Mouse (Mus musculus) limb, embryonic 11.5 days (tissue): ENCODE results near the gene Dock1. TPM values are rescaled to one million over a fixed set of nuclear protein-coding genes. Genes with fewer than 3 reads are reported as not detected.

ENCODE experiments used
- ATAC-seq: fragments of 200-750 bp; cut with Nextera tagmentation; 2 replicates; pipeline ENCODE4 v1.8.0; 2017; ENCODE audit warnings: low read depth; ENCODE audit not compliant: insufficient number of reproducible peaks, low FRiP score, low TSS enrichment
- DNase-seq: peaks from one replicate; pipeline ENCODE4 v3.0.0-alpha.2; 2015; ENCODE audit warnings: low spot score
- H3K27ac ChIP-seq: fragments of 300-500 bp; sonication (generic); replicated peaks from 2 replicates; pipeline ENCODE4 v1.5.1; 2014; ENCODE audit warnings: low read depth, mild to moderate bottlenecking, low read length
- H3K27me3 ChIP-seq: fragments of 300-500 bp; sonication (generic); 2 replicates; pipeline ENCODE4 v1.6.1; 2014; ENCODE audit warnings: mild to moderate bottlenecking, low read length, mixed read lengths; ENCODE audit not compliant: control insufficient read depth, insufficient read depth
- H3K36me3 ChIP-seq: fragments of 300-500 bp; sonication (generic); 2 replicates; pipeline ENCODE4 v1.6.1; 2014; ENCODE audit warnings: mild to moderate bottlenecking, low read length, moderate library complexity, mixed read lengths; ENCODE audit not compliant: control insufficient read depth, insufficient read depth
- H3K4me1 ChIP-seq: fragments of 300-500 bp; sonication (generic); 2 replicates; pipeline ENCODE4 v1.6.1; 2014; ENCODE audit warnings: low read length, mixed read lengths; ENCODE audit not compliant: control insufficient read depth, insufficient read depth
- H3K4me2 ChIP-seq: fragments of 300-500 bp; sonication (generic); 2 replicates; pipeline ENCODE4 v1.6.1; 2014; ENCODE audit warnings: low read depth, mild to moderate bottlenecking, moderate library complexity; ENCODE audit not compliant: severe bottlenecking
- H3K4me3 ChIP-seq: fragments of 300-500 bp; sonication (generic); 2 replicates; pipeline ENCODE4 v1.5.1; 2014; ENCODE audit warnings: low read depth, low read length
- H3K9ac ChIP-seq: fragments of 300-500 bp; sonication (generic); 2 replicates; pipeline ENCODE4 v1.6.1; 2014; ENCODE audit warnings: mild to moderate bottlenecking, low read length
- H3K9me3 ChIP-seq: fragments of 300-500 bp; sonication (generic); 2 replicates; pipeline ENCODE4 v1.6.1; 2016; ENCODE audit warnings: low read length; ENCODE audit not compliant: control insufficient read depth
- WGBS: fragments of 180-500 bp; shearing (Covaris S2); extraction: QIAGEN DNeasy Blood & Tissue Kit; methylation state at CpG from one replicate; pipeline ENCODE4 v1.1.7; 2014; 5-methylcytosine and 5-hydroxymethylcytosine counted together
- polyA plus RNA-seq: library from polyadenylated mRNA; unstranded; fragments of >200 nt; fragmentation: Nextera tagmentation; extraction: Ambion mirVana; gene quantifications from 2 replicates; pipeline ENCODE4 v1.2.1, GENCODE M21; 2014

The Dock1 gene
- polyA plus RNA-seq, 1 experiment from 2014 or later = 42.7 TPM

- Histone ChIP-seq H3K27ac (no peak overlapping the region), H3K4me1 (no peaks in the 10 kb centered on the region), H3K36me3 (no peaks in the 10 kb centered on the region), H3K9me3 (no peaks in the 10 kb centered on the region), H3K9ac (no peak overlapping the region), H3K27me3 (no peaks in the 10 kb centered on the region), H3K4me3 (no peak overlapping the region), H3K4me2 (no peak overlapping the region)
- no peak for ATAC-seq
- 90% methylated on average over 2 of the region's 2 CpGs for WGBS
- no peak for DNase-seq
Observed at GRCm38 (mm10) chr7:134840066-134840465, 169.6 kb downstream of the Dock1 start.

- Histone ChIP-seq H3K9me3 (no peaks in the 10 kb centered on the region), H3K36me3 (no peaks in the 10 kb centered on the region), H3K4me3 (no peak overlapping the region), H3K4me1 (no peaks in the 10 kb centered on the region), H3K27me3 (no peaks in the 10 kb centered on the region), H3K9ac (no peak overlapping the region), H3K27ac (no peak overlapping the region), H3K4me2 (no peak overlapping the region)
- ATAC-seq (no peak), DNase-seq (no peak)
- WGBS = 95% methylated on average over 4 of the region's 4 CpGs
Observed at GRCm38 (mm10) chr7:134842751-134843150, 172.3 kb downstream of the Dock1 start.

DNA sequence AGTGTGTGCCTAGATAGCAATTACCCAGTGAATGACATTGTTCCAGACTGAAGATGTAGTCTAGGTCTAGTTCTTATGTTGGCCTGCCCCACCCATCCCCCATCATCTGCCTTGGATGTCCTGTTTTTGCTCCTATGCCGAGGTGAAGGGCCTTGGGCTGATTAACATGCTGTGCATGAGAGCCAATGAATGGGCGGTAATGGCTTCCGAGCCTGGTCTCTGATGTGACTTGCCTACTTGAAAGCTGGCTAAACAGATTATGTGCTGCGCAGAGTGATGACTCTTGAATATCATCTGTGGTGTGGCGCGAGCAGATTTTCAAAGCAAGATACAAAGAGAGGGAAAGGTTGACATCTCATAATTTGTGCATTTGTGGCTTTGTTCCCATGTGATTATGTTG, 191.5 kb downstream of the Dock1 start:
- H3K9me3 ChIP-seq = no peaks in the 10 kb centered on the region
- 80% methylated on average over 6 of the region's 6 CpGs for WGBS
- no peak overlapping the region for H3K4me3 ChIP-seq
- no peak overlapping the region for H3K27ac ChIP-seq
- H3K4me2 ChIP-seq = no peak overlapping the region
- H3K27me3 ChIP-seq = no peaks in the 10 kb centered on the region
- ATAC-seq (no peak), DNase-seq (no peak)
- no peaks in the 10 kb centered on the region for H3K36me3 ChIP-seq
- no peak overlapping the region for H3K9ac ChIP-seq
- H3K4me1 ChIP-seq = no peaks in the 10 kb centered on the region

DNA sequence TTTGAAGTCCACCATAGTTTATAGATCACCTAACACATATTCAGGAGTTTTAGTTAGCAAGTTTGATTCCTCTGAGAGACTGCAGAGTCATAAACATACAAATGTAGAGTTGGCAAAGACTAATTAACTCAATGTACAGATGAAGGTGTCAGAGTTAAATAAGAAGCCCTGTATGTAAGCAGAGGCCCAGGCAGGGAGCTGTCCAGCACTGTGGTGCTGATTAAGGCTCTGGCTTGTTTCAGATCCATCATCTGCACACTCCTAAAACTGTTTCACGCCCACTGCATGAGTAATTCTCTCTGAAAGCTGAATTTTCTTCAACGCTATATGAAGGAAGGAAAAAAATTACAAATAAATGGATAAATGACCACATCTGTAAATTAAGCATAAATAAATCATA, 193.7 kb downstream of the Dock1 start:
- no peak overlapping the region for H3K4me3 ChIP-seq
- H3K27ac ChIP-seq = no peak overlapping the region
- no peaks in the 10 kb centered on the region for H3K4me1 ChIP-seq
- no peak overlapping the region for H3K4me2 ChIP-seq
- H3K27me3 ChIP-seq = no peaks in the 10 kb centered on the region
- 82% methylated on average over 2 of the region's 2 CpGs for WGBS
- no peaks in the 10 kb centered on the region for H3K9me3 ChIP-seq
- no peak for ATAC-seq
- H3K9ac ChIP-seq = no peak overlapping the region
- DNase-seq = peak; percentile 82
- H3K36me3 ChIP-seq = no peaks in the 10 kb centered on the region

DNA sequence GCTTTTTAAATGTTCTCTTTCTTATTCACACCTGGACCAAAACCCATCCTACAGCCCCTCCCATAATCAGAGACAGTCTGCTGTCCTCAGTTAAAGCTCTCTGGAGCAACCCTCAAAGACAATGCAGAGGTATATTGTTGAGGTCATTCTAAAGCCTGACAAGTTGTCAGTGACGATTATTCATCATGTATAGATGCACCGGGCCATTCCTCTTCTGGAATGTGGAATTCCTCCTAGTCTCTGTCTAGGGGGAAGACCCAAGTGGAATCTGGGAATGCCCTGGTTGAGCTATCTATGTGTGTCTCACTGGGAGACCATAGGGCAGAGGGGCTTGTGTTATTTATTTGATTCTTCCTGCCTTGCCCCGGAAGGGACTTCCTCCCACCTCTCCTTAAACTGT, 202.1 kb downstream of the Dock1 start:
- H3K4me1 ChIP-seq = no peaks in the 10 kb centered on the region
- no peak overlapping the region for H3K9ac ChIP-seq
- DNase-seq (no peak), ATAC-seq (no peak)
- whole genome bisulfite sequencing = 88% methylated on average over 3 of the region's 3 CpGs
- no peaks in the 10 kb centered on the region for H3K27me3 ChIP-seq
- no peak overlapping the region for H3K27ac ChIP-seq
- no peaks in the 10 kb centered on the region for H3K9me3 ChIP-seq
- H3K4me2 ChIP-seq = no peak overlapping the region
- 0 out of 2 replicates have a peak, but pooled peaks cover 1% of the 10 kb centered on the region for H3K36me3 ChIP-seq
- H3K4me3 ChIP-seq = no peak overlapping the region

DNA sequence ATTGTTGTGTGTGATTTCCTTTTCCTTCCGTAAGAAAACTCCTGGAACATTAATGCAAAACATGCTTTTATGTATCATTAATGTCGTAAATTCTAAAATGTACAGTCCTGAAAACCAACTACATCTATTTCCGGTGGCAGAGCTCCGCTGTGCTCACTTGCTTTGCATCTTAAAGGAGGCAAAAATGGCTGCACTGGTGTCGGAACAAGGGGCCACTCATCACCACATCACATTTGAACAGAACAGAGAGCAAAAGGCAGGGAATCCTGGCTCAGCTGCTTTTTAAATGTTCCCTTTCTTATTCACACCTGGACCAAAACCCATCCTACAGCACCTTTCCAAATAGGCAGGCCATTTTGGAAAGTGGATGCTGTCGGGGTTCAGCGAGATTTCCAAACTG, 202.5 kb downstream of the Dock1 start:
- WGBS = 87% methylated on average over 7 of the region's 7 CpGs
- 0 out of 2 replicates have a peak, but pooled peaks cover 2% of the 10 kb centered on the region for H3K36me3 ChIP-seq
- ATAC-seq (no peak), DNase-seq (no peak)
- H3K9ac ChIP-seq = no peak overlapping the region
- no peak overlapping the region for H3K27ac ChIP-seq
- H3K4me3 ChIP-seq = no peak overlapping the region
- no peaks in the 10 kb centered on the region for H3K9me3 ChIP-seq
- no peaks in the 10 kb centered on the region for H3K4me1 ChIP-seq
- no peak overlapping the region for H3K4me2 ChIP-seq
- no peaks in the 10 kb centered on the region for H3K27me3 ChIP-seq

GRCm38 (mm10) chr7:134878985-134879384, 208.5 kb downstream of the Dock1 start:
- ATAC-seq (no peak), DNase-seq (no peak)
- H3K4me2 ChIP-seq = no peak overlapping the region
- H3K4me3 ChIP-seq = no peak overlapping the region
- no peak overlapping the region for H3K9ac ChIP-seq
- no peaks in the 10 kb centered on the region for H3K9me3 ChIP-seq
- 82% methylated on average over 6 of the region's 6 CpGs for WGBS
- 0 out of 2 replicates have a peak, but pooled peaks cover 2% of the 10 kb centered on the region for H3K36me3 ChIP-seq
- no peaks in the 10 kb centered on the region for H3K4me1 ChIP-seq
- no peak overlapping the region for H3K27ac ChIP-seq
- no peaks in the 10 kb centered on the region for H3K27me3 ChIP-seq

DNA sequence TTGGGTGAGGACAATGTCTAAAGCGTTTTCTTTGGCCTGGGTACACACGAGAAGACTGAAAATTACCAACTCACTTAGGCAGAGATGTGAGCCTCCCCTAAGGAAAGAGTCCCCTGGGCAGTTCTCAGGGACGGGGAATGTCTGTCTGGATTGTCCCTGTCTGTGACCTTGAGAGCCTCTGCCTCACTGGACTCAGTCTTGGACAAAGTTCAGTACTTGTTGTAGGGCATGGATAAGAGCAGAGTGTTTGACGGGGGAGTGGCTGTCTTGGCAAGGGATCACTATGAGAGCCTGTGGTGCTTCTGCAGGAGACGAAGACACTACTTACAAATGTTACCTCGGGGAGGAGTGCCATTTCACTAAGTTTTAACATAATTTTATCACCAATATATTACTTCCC, 210.0 kb downstream of the Dock1 start:
- WGBS = 77% methylated on average over 6 of the region's 6 CpGs
- Histone ChIP-seq H3K9ac (no peak overlapping the region), H3K4me1 (no peaks in the 10 kb centered on the region)

DNA sequence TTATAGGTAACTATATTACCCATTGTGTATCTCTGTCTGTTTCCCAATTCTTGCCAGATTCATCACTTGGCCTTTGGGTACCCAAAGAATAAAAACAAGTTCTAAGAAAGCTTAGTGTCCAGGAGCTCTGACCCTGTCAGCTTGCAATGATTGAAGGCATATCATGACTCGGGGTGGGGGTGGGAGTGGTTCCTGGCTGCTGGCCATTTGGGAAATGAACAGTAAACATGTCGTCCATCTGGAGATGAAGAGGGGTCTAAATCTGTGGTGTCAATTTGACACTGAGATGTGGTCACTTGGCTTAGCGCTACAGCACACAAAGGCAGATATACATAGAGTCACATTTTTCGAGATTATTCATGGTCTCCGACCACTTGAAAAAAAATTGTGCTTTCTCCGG, 213.1 kb downstream of the Dock1 start:
- no peaks in the 10 kb centered on the region for H3K27me3 ChIP-seq
- 76% methylated on average over 6 of the region's 6 CpGs for WGBS
- no peak for ATAC-seq

More for the DNA sequence above, 210.0 kb downstream of the Dock1 start:
- ATAC-seq (no peak), DNase-seq (no peak)
- Histone ChIP-seq H3K36me3 (0 out of 2 replicates have a peak, but pooled peaks cover 2% of the 10 kb centered on the region), H3K27me3 (no peaks in the 10 kb centered on the region), H3K4me2 (no peak overlapping the region), H3K27ac (no peak overlapping the region), H3K9me3 (no peaks in the 10 kb centered on the region), H3K4me3 (no peak overlapping the region)

More for the DNA sequence above, 213.1 kb downstream of the Dock1 start:
- no peaks in the 10 kb centered on the region for H3K4me1 ChIP-seq
- H3K9ac ChIP-seq = no peak overlapping the region
- H3K27ac ChIP-seq = no peak overlapping the region
- DNase-seq = no peak
- H3K4me3 ChIP-seq = no peak overlapping the region
- no peaks in the 10 kb centered on the region for H3K36me3 ChIP-seq
- no peak overlapping the region for H3K4me2 ChIP-seq
- H3K9me3 ChIP-seq = no peaks in the 10 kb centered on the region
